Mouse (Mus musculus) cerebellum, adult 2 months (tissue): Measurements from ENCODE around the gene Ntng2.
A peak's percentile ranks its signal among the peaks of the same experiment; 100 is the strongest.

ENCODE experiments used
- CTCF ChIP-seq: fragments of 200-500 bp; IDR thresholded peaks from 2 replicates; pipeline ENCODE4 v1.5.1; 2011; ENCODE audit warnings: low read depth, mild to moderate bottlenecking, control low read depth, low read length, moderate library complexity, borderline replicate concordance; ENCODE audit not compliant: insufficient read depth
- POLR2A ChIP-seq: fragments of 200-500 bp; IDR thresholded peaks from 2 replicates; pipeline ENCODE4 v1.6.1; 2011; ENCODE audit warnings: low read length, control low read depth, borderline replicate concordance; ENCODE audit not compliant: insufficient read depth

DNA sequence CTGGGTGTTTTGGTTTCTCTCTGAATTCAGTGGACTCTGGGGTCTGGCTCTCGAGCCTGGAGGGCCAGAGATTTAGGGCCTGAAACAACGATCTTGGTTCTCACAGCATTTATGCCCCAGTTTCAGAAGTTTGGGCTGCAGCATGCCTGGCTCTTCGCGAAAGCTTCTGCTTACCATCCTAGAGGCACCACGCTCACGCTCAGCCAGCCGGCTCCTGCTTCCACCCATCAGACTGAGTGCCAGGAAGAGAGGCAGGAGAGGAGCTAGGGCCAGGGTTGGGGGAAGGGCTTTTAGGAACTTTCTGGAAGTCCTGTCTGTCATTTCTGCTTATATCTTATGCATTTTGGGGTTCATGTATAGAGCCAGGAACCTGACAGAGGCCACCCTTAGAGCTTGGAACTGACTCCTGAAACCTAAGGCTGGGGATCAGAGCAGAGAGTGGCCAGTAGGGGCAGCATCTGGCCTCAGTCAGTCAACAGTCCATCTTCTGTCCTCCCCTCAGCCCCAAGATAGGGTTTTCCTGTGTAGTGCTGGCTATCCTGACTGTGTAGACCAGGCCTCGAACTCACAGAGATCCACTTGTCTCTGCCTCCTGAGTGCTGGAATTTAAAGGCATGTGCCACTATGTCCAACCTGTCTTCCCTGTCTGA is 60.1 kb downstream of the Ntng2 start:
- TF ChIP-seq CTCF: peak; percentile 41; the same call in 1 of the 2 replicates
- no peak for TF ChIP-seq POLR2A
